Mouse (Mus musculus) mature B cell (primary cell): ENCODE results near the gene Rps6kb2.
"Not testable (repeated sequence)": the region's sequence is repeated elsewhere in the genome, so short reads cannot be mapped to it uniquely, and the experiment has no call there.

Source experiments
- in situ Hi-C: fragments of 300-500 bp; cut with MboI; formaldehyde crosslinking; loops from 2 replicates; pipeline ENCODE4 v1.14.3; 2019

Rps6kb2 gene

DNA sequence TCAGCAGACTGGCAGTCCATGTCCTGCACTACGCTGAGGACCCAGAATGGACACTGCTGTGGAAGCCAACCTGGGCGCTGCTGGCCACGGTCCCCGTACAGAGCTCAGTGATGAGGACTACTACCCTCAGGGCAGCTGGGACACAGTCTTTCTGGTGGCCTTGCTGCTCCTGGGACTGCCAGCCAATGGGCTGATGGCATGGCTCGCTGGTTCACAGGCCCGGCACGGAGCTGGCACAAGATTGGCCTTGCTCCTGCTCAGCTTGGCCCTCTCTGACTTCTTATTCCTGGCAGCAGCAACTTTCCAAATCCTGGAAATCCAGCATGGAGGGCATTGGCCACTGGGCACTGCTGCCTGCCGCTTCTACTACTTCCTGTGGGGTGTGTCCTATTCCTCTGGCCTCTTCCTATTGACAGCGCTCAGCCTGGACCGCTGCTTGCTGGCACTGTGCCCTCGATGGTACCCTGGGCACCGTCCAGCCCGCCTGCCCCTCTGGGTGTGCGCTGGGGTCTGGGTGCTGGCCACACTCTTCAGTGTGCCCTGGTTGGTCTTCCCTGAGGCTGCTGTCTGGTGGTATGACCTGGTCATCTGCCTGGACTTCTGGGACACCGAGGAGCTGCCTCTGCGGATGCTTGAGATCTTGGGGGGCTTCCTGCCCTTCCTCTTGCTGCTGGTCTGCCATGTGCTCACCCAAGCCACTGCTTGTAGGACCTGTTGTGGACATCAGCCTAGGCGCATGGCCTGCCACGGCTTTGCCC is 20.6 kb downstream of the Rps6kb2 start:
- in situ Hi-C loops = no loop called here

GRCm38 (mm10) chr19:4140147-4140546 is 23.0 kb downstream of the Rps6kb2 start:
- in situ Hi-C loops = no loop called here

- in situ Hi-C loops = no loop called here
These were observed 23.7 kb downstream of the Rps6kb2 start, which contains the start of gene Gpr152 for GRCm38 (mm10) chr19:4139446-4139845. Gene Gpr152, plus strand, starts transcription at chr19:4139787.

DNA sequence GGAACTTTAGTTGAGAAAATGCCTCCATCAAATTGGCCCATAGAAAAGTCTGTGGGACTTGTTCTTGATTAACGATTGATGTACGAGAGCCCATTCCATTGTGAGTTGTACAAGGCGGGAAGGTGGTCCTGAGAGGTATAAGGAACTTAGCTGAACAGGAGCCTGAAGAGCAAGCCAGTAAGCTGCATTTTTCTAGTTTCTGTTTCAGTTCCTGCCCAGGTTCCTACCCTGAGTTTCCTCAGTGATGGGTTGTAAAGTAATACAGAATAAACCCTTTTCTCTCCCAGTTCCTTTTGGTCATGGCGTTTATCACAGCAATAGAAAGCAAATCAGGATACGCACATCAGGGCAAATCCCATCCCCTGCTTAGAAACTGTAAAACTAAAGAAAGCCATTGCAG is 25.2 kb downstream of the Rps6kb2 start:
- in situ Hi-C loops = no loop called here

DNA sequence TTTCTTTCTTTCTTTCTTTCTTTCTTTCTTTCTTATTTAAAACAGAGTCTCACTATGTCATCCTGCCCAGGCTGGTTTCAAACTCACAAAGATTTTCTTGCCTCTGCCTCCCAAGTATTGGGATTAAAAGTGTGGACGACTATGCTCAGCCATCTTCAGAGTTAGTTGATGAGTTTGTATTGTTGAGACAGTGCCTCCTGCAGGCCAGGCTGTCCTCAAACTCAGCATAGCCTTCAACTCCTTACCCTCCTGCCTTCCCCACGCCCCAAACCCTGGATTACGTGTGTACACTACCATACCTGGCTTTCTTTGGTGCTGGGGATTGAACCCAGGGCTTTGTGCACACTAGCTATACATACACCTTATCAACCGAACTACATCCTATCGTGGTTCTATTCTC is 26.7 kb downstream of the Rps6kb2 start:
- in situ Hi-C loops = no loop called here

GRCm38 (mm10) chr19:4135963-4136345 is 27.2 kb downstream of the Rps6kb2 start:
- in situ Hi-C loops = not testable (repeated sequence)

DNA sequence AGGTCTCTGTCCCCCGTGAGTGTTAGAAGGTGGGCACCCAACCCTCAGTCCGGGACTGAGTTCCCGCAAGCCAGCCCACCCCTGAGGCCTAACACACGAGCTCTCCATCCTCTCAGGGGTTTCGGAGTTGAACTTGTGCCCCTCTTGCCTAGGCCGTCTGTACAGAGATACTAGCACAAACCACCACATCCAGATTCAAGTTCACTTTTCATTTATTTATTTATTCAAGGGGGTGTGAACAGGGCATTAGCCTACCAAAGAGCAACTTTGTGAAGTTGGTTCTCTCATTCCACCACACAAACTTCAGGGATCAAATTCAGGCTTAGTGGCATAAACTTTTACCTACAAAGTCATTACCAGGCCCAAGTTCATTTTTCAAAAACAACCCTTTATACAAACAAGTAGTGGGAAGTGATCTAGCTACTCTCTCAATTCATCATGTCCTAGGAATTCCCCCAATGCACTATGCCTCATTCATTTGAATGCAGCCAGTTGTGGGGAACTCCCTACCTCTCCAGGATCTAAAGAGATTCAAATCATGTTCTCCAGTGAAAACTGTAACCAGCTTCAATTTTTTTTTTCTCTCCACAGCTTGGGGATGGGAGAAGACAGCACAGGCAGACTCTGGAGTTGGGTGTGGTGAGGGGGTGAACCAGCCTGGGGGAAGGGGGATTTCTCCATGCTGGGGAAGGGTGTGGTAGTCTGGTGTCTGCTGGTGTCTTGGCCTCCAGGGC is 27.8 kb downstream of the Rps6kb2 start:
- in situ Hi-C loops = not testable (repeated sequence)

GRCm38 (mm10) chr19:4134354-4134753 is 28.8 kb downstream of the Rps6kb2 start:
- in situ Hi-C loops = no loop called here

GRCm38 (mm10) chr19:4131768-4132167 is 31.4 kb downstream of the Rps6kb2 start:
- in situ Hi-C loops = no loop called here

- in situ Hi-C loops = no loop called here
These were observed 32.1 kb downstream of the Rps6kb2 start for GRCm38 (mm10) chr19:4131075-4131474.

GRCm38 (mm10) chr19:4130106-4130505 is 33.0 kb downstream of the Rps6kb2 start:
- in situ Hi-C loops = no loop called here

DNA sequence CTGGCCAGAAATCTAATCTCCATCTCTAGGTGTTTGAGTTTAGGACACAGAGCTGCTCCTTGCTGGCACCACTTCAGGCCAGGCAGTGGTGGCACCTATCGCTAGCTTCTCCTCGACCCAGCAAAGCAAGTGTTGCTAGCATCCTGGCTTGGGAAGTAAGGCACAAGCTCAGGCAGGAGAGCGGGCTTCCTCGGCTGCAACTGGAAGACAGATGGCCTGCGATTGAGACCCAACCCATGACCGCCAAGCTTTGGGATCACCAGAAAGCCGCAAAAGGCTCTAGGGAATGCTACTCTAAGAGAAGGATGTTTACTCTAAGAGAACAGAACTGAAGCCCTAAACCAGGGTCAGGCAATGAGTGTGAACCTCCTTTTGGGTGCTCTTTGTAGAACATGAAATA is 33.7 kb downstream of the Rps6kb2 start:
- in situ Hi-C loops = no loop called here

- in situ Hi-C loops = no loop called here
These were observed 36.2 kb downstream of the Rps6kb2 start for GRCm38 (mm10) chr19:4126759-4127495.

GRCm38 (mm10) chr19:4125741-4126696 is 37.1 kb downstream of the Rps6kb2 start, which contains the start of gene Aip:
Gene Aip, minus strand, starts transcription at chr19:4125858.
- in situ Hi-C loops = no loop called here

DNA sequence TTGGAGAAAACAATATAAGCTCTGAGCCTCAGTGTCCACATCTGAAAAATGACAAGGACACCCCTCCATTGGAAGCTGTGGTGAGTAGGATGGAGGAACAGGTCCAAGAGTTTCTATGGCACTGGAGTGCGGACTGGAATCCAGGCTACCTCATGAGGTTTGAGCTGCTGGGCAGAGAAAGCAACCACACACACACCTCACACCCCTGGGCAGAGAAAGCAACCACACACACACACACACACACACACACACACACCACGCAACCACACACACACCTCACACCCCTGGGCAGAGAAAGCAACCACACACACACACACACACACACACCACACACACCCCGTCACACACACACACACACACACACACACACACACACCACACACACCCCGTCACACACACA is 37.9 kb downstream of the Rps6kb2 start:
- in situ Hi-C loops = not testable (repeated sequence)

- in situ Hi-C loops = no loop called here
These were observed 38.7 kb downstream of the Rps6kb2 start for GRCm38 (mm10) chr19:4124432-4124831.

- in situ Hi-C loops = no loop called here
These were observed 40.5 kb downstream of the Rps6kb2 start for GRCm38 (mm10) chr19:4122411-4123370.

DNA sequence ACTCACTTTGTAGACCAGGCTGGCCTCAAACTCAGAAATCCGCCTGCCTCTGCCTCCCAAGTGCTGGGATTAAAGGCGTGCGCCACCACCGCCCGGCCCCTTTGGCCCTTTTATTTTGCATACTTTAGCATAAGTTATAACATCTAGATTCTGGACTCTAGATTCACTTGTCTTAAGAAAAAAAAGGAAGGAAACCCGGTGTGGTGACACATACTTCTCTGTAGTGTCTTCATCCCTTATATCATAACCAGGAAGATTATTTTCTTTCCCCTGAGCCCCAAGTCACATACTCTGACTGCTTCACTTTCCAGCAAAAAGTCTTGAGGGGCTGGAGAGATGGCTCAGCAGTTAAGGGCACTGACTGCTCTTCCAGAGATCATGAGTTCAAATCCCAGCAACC is 41.3 kb downstream of the Rps6kb2 start:
- in situ Hi-C loops = not testable (repeated sequence)

DNA sequence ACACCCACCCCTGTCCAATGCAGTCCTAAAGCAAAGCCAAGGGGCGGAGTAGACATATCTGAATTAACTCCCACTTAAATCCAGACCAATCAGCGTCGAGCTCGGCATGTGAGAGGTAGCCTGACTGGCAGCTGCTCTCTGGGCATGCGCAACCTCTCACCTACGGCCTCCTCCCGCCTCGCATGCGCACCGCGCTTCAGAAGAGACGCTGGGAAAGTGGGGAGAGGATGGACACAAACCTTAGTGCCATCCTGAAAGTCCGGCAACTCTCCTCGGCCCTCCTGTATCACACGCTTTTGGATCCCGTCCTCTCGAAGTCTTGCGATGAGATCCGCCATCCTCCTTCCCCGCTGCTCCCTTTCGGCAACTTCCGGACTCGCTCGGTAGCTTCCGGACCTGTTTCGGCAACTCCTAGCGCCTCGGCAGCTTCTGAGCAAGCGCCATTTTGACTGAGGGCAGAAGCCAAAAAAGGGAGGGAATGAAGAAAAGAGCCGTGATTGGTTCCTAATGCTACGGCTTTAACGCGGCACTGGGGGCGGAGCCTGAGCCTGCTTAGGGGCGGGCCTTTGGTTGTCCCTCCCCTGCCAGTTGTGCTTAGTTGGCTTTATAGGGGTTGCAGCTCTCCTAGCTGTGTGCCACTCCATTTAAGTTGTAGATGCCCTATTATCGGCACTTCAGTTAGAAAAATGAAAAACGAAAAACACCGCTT is 41.9 kb downstream of the Rps6kb2 start:
- in situ Hi-C loops = no loop called here

DNA sequence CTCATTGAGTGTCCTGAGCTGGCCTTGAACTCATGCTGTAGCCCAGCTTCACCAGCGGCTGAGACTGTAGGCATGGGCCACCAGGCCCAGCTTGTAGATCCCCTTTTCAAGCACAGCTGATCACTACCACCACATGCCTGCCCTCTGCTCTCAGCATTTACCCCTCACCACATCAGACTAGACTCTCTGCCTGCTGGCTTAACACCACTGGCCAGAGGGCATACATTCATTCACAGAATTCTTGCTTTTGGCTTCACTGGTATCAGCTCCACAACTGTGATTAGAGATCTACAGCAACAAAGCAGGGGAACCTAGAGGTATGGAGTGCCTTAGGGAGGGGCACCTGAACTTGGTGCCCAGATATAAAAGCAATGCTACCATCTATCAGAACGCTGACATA is 42.7 kb downstream of the Rps6kb2 start:
- in situ Hi-C loops = no loop called here
